Mouse (Mus musculus) liver, embryonic 14.5 days (tissue): ENCODE measurements at regions not wholly inside any gene's neighbourhood (a gene's known extent, or its start where the extent isn't known, plus 50 kb on each side); places are given as distances from the start of the nearest gene placed in this dataset.

Source experiments
- ATAC-seq: fragments of 200-750 bp; cut with Nextera tagmentation; 2 replicates; pipeline ENCODE4 v1.8.0; 2017; ENCODE audit warnings: moderate number of reproducible peaks, mild to moderate bottlenecking, moderate library complexity; ENCODE audit not compliant: insufficient read depth
- DNase-seq, 3 experiments: peaks; one replicate each; pipeline ENCODE4 v3.0.0-alpha.2; 2012 to 2013; ENCODE audit warnings: low read depth in 3 of 3, low spot score in 3 of 3
- H3K27ac ChIP-seq: fragments of 300-500 bp; sonication (generic); 2 replicates; pipeline ENCODE4 v1.5.1; 2014; ENCODE audit warnings: moderate library complexity, mild to moderate bottlenecking, control low read depth, inconsistent platforms
- H3K27me3 ChIP-seq: fragments of 300-500 bp; sonication (generic); 2 replicates; pipeline ENCODE4 v1.6.1; 2014; ENCODE audit warnings: mild to moderate bottlenecking, low read length, moderate library complexity; ENCODE audit not compliant: control insufficient read depth, insufficient read depth
- H3K36me3 ChIP-seq: fragments of 300-500 bp; sonication (generic); replicated peaks from 2 replicates; pipeline ENCODE4 v1.6.1; 2014; ENCODE audit warnings: low read depth; ENCODE audit not compliant: control insufficient read depth, insufficient read depth
- H3K4me1 ChIP-seq, 2 experiments: fragments of 200-500 bp in 1 of 2; fragments of 300-500 bp in 1 of 2; sonication (generic) in 1 of 2; replicated peaks; 2 replicates each; pipeline ENCODE4 v1.6.1; 2012 to 2014; ENCODE audit warnings: antibody characterized with exemption in 1 of 2, inconsistent platforms in 1 of 2, low read length in 1 of 2; ENCODE audit not compliant: control insufficient read depth in 2 of 2, insufficient read depth in 2 of 2
- H3K4me2 ChIP-seq: fragments of 300-500 bp; sonication (generic); 2 replicates; pipeline ENCODE4 v1.6.1; 2014; ENCODE audit warnings: low read depth, mild to moderate bottlenecking, control low read depth, moderate library complexity
- H3K4me3 ChIP-seq, 2 experiments: fragments of 200-500 bp in 1 of 2; fragments of 300-500 bp in 1 of 2; sonication (generic) in 1 of 2; 2 replicates each; pipeline ENCODE4 v1.5.1; 2012 to 2014; ENCODE audit warnings: low read depth in 2 of 2, low read length in 2 of 2, mild to moderate bottlenecking in 2 of 2, control low read depth in 1 of 2, inconsistent platforms in 1 of 2, moderate library complexity in 1 of 2; ENCODE audit not compliant: insufficient read depth in 1 of 2
- H3K9ac ChIP-seq: fragments of 300-500 bp; sonication (generic); replicated peaks from 2 replicates; pipeline ENCODE4 v1.6.1; 2014; ENCODE audit warnings: mild to moderate bottlenecking, control low read depth, moderate library complexity
- H3K9me3 ChIP-seq: fragments of 300-500 bp; sonication (generic); 2 replicates; pipeline ENCODE4 v1.6.1; 2016; ENCODE audit warnings: low read length, mixed read lengths; ENCODE audit not compliant: control insufficient read depth
- CTCF ChIP-seq: IDR thresholded peaks from 2 replicates; pipeline ENCODE4 v1.5.1; 2016; ENCODE audit warnings: antibody characterized with exemption, low read depth, control low read depth
- EP300 ChIP-seq: IDR thresholded peaks from 2 replicates; pipeline ENCODE4 v1.6.1; 2016; ENCODE audit warnings: antibody characterized with exemption, low read depth
- WGBS: fragments of 180-500 bp; shearing (Covaris S2); extraction: QIAGEN DNeasy Blood & Tissue Kit; methylation state at CpG from one replicate; pipeline ENCODE4 v1.1.7; 2014; ENCODE audit not compliant: insufficient replicate concordance; 5-methylcytosine and 5-hydroxymethylcytosine counted together

DNA sequence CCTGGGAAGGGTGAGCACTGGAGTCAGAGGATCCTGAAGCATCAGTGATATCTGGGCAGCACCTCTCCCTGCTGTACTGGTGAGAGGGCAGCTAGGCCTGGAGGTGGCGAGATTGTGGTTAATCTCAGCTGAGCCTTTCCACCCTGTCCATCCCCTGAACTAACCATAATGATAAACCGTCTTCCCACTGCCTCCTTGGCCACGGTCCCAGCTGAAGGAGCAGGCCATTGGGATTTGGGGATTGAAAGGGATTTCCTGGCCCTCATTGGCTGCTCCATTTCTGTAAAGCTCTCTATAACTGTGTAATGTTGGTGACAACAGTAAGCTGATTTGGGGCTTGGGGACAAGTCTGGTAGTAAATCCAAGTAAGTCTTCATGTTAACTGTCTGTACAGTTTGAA lies 73.6 kb downstream of the Dad1 start:
- H3K4me2 ChIP-seq: no peak overlapping the region
- no peaks in the 10 kb centered on the region for H3K9me3 ChIP-seq
- TF ChIP-seq CTCF: no peak
- TF ChIP-seq EP300: no peak
- WGBS: 60% methylated on average over 3 of the region's 3 CpGs
- no peaks in the 10 kb centered on the region for H3K36me3 ChIP-seq
- no peak overlapping the region for H3K27ac ChIP-seq
- ATAC-seq (no peak), DNase-seq (no peak)
- H3K27me3 ChIP-seq: peaks cover 3% of the 10 kb centered on the region; the same call in 1 of the 2 replicates
- H3K4me3 ChIP-seq: no peak overlapping the region
- H3K9ac ChIP-seq: no peak overlapping the region
- peaks cover 0 to 6% of the 10 kb centered on the region in 2 experiments; a peak in 2 of 4 replicates for H3K4me1 ChIP-seq

DNA sequence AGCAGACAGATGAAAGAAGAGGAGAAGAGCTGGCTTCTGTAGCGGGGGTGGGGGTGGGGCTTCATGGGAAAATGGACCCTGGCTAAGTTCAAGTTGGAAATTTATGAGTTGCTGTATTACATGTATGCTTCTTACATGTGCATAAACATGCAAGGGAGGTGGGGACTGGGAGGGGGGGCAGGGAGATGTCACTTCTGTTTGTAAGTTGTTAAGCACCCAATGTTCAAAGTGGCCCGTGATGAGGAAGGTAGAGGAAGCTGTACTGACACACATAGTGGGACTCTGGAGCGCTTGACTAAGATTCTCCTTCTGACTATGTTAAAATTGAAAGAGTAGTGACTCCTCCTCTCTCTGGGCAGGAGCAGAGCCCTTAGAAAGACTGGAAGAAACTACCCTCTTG lies 75.0 kb downstream of the Dad1 start:
- no peak for ATAC-seq
- Histone ChIP-seq H3K4me1 (peaks cover 0 to 6% of the 10 kb centered on the region in 2 experiments; a peak in 2 of 4 replicates), H3K27ac (no peak overlapping the region), H3K36me3 (no peaks in the 10 kb centered on the region), H3K9ac (no peak overlapping the region), H3K4me3 (no peak overlapping the region), H3K9me3 (no peaks in the 10 kb centered on the region), H3K4me2 (no peak overlapping the region), H3K27me3 (peaks cover 3% of the 10 kb centered on the region; the same call in 1 of the 2 replicates)
- WGBS: 70% methylated on average over 3 of the region's 3 CpGs
- no peak for DNase-seq
- no peak for TF ChIP-seq EP300
- TF ChIP-seq CTCF: no peak

GRCm38 (mm10) chr14:54176469-54176868 lies 77.4 kb downstream of the Dad1 start:
- ATAC-seq (no peak), DNase-seq (peak in 1 of 3 experiments; percentile 15)
- peaks cover 0 to 6% of the 10 kb centered on the region in 2 experiments; a peak in 2 of 4 replicates for H3K4me1 ChIP-seq
- no peak overlapping the region for H3K27ac ChIP-seq
- H3K4me2 ChIP-seq: no peak overlapping the region
- peaks cover 12% of the 10 kb centered on the region for H3K27me3 ChIP-seq
- WGBS: 11% methylated on average over 14 of the region's 14 CpGs
- no peak overlapping the region for H3K9ac ChIP-seq
- H3K9me3 ChIP-seq: no peaks in the 10 kb centered on the region
- no peak overlapping the region for H3K4me3 ChIP-seq
- TF ChIP-seq EP300: no peak
- no peak for TF ChIP-seq CTCF
- H3K36me3 ChIP-seq: no peaks in the 10 kb centered on the region

DNA sequence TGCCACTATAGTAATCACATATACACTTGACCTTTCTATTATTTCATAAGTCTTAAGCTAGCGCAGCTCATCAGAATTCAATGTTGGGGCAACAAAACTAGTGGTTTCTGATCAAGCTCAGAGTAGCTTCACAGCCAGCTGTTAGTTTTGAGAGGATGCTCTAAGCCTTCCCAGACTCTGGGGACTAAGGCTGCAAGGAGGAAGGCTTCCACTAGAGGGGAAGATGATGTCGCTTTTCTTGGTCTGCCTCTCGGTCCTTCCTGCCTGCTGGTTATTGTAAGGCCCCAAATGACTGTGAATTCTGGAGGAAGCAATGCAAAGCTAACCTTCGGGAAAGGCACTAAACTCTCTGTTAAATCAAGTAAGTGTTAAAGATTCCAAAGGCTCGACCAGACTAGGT lies 78.4 kb downstream of the Dad1 start:
- DNase-seq: no peak
- H3K4me3 ChIP-seq: no peak overlapping the region
- no peaks in the 10 kb centered on the region for H3K36me3 ChIP-seq
- peaks cover 0 to 6% of the 10 kb centered on the region in 2 experiments; a peak in 2 of 4 replicates for H3K4me1 ChIP-seq
- no peak overlapping the region for H3K27ac ChIP-seq
- H3K9me3 ChIP-seq: no peaks in the 10 kb centered on the region
- H3K27me3 ChIP-seq: peaks cover 12% of the 10 kb centered on the region
- no peak for ATAC-seq
- H3K4me2 ChIP-seq: no peak overlapping the region
- WGBS: 43% methylated on average over 5 of the region's 5 CpGs
- TF ChIP-seq CTCF (no peak), EP300 (no peak)
- no peak overlapping the region for H3K9ac ChIP-seq

GRCm38 (mm10) chr14:54173316-54173715 lies 80.6 kb downstream of the Dad1 start:
- Histone ChIP-seq H3K4me1 (peaks cover 0 to 6% of the 10 kb centered on the region in 2 experiments; a peak in 2 of 4 replicates), H3K9me3 (no peaks in the 10 kb centered on the region), H3K4me2 (no peak overlapping the region), H3K4me3 (no peak overlapping the region), H3K36me3 (no peaks in the 10 kb centered on the region), H3K9ac (no peak overlapping the region), H3K27me3 (peaks cover 12% of the 10 kb centered on the region), H3K27ac (no peak overlapping the region)
- DNase-seq: no peak
- ATAC-seq: no peak
- WGBS: 59% methylated on average over 5 of the region's 5 CpGs
- TF ChIP-seq CTCF: no peak
- TF ChIP-seq EP300: no peak
